Mouse (Mus musculus) granulocyte monocyte progenitor cell, adult 5-6 weeks (primary cell): Measurements from ENCODE around the gene Aldoart1. TPM values are rescaled to one million over a fixed set of nuclear protein-coding genes. Genes with fewer than 3 reads are reported as not detected.

Experiments
- ATAC-seq: replicated peaks from 2 replicates; pipeline ENCODE4 v1.8.0; 2016; ENCODE audit warnings: mild to moderate bottlenecking, moderate TSS enrichment, inconsistent platforms; ENCODE audit not compliant: poor library complexity, severe bottlenecking
- total RNA-seq, 2 experiments: library from RNA; stranded (forward) in 1 of 2; stranded (reverse) in 1 of 2; fragments of 200-712, 200-1000 nt in 1 of 2; fragments of >200 nt in 1 of 2; fragmentation: Nextera tagmentation in 1 of 2; gene quantifications; 2 replicates each; pipeline ENCODE4 v1.2.3; 2014 to 2017

Gene Aldoart1
- total RNA-seq (2014; fragmentation: Nextera tagmentation) (0.11 and 0.13 TPM in 2 replicates), total RNA-seq (2017) (not detected in 2 replicates)

GRCm38 (mm10) chr4:72852534-72852933 lies at the start of gene Aldoart1:
Gene Aldoart1, minus strand, starts transcription at chr4:72852634.
- no peak for ATAC-seq

GRCm38 (mm10) chr4:72901566-72901965 lies 49.1 kb upstream of the Aldoart1 start:
- ATAC-seq: no peak

GRCm38 (mm10) chr4:72865371-72866075 lies 13.1 kb upstream of the Aldoart1 start:
- no peak for ATAC-seq

- no peak for ATAC-seq
Measured at GRCm38 (mm10) chr4:72844276-72844675, 8.2 kb downstream of the Aldoart1 start.

- no peak for ATAC-seq
Measured at GRCm38 (mm10) chr4:72843025-72843424, 9.4 kb downstream of the Aldoart1 start.

GRCm38 (mm10) chr4:72836430-72836829 lies 16.0 kb downstream of the Aldoart1 start:
- ATAC-seq: no peak

- ATAC-seq: no peak
Measured at GRCm38 (mm10) chr4:72835400-72835799, 17.0 kb downstream of the Aldoart1 start.

GRCm38 (mm10) chr4:72800816-72801215 lies 51.6 kb downstream of the Aldoart1 start:
- ATAC-seq: no peak
